Mouse (Mus musculus): ENCODE data around the gene Tdrd12.
A peak's percentile ranks its signal among the peaks of the same experiment; 100 is the strongest.
"Not testable (repeated sequence)": the region's sequence is repeated elsewhere in the genome, so short reads cannot be mapped to it uniquely, and the experiment has no call there.

Gene Tdrd12

DNA sequence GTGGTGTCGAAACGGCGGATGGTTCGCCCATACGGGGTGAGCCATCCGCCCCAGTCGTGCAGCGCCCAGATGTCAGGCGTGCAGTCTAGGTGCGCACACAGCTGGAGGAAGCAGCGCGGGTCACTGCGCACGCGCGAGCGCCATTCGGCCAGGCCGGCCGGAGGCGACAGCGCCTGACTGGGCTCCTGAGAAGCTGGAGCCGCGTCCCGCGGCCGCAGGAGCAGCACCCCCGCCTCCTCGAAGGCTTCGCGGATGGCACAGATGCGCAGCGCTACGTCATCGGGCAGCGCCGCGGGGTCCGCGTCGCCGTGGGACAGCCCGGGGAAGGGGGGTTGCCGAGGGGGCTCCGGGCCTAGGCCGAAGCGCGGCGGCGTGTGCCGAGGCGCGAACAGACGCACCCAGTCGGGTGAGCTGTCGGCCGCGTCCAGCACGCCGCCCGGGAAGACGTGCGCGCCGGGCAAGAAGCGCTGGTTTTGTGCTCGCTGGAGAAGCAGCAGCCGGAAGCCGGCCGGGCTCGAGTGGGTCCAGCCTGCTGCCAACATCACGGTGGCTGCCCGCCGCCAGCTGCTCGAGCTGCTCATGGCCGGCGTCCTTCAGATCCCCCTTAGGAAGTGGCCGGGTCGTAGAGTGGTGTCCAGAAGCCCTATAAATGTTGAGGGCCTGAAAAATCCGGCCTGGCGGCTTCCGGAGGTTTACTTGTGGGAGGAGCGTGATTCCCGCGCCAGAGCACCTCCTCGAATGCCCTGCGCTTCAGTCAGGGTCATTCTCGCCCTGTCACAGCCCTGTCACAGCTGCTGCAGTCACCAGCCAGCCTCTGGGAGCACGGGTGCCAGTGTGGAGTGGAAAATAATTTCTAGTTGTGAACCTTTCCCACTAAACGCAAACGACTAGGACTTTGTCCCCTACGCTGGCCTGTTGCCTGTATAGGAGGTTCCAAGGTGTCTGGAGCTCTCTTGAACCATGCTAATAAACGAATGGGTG lies 18.0 kb upstream of the Tdrd12 start:
- DNase-seq: peak; percentile 84

DNA sequence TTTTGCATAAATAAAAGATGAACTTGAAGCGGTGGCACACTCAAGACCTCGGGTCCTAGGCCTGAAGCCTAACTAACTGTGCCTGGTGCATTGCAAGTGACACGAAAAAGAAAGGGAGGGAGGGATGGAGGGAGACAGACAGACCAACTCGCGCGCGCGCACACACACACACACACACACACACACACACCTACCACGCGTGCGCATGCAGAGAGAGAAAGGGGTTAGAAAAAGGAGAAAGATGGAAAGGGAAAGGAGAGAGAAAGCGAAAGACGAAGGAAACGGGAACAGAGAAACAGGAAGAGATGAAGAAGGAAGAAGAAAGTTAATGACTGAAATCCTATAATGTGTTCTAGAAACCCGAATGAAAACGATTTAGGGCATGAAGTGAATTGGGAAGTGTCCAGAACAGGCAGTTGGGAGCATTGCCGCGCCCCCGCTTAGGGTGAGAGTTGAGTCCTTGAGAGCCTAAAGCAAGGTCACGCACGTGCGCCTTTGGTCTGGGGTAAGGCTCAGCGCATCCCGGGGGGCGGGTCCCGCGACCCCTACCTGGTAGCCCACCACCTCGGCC lies 17.1 kb upstream of the Tdrd12 start:
- peak; percentile 69 for DNase-seq

DNA sequence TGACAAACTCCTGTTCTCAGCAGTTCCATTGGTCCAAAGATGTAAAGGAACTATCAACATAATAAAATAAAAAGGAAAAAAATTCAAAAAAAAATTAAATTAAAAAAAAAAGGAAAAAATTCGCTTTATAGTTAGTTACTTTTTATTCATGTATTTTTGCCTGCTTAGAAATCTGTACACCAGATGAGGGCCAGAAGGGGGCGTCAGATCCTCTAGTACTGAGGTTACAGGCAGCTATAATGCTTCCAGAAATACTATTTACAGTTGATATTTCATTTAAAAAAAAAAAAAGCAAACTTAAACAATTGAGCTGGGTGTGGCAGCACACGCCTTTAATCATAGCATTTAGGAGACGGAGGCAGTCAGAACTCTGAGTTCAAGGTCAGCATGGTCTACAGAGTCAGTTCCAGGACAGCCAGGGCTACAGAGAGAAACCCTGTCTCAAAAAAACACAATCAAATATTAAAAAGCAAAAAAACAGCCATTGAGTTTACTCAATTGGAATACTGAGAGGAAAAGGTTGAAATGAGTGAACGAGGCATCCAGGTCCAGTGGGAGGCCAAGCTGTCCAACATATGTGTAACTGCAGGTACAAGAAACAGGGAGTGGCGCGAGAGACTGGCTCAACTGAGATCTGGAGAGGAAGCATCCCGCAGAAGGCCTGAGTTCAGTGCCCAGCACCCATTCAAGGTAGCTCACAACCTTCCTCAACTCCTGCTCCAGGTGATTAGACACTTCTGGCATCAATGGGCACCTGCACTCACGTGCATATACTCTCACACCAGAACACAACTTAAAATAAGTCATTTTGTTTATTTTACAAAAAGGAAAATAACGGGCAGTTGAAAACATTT lies 16.4 kb upstream of the Tdrd12 start:
- peak; percentile 51 for DNase-seq

DNA sequence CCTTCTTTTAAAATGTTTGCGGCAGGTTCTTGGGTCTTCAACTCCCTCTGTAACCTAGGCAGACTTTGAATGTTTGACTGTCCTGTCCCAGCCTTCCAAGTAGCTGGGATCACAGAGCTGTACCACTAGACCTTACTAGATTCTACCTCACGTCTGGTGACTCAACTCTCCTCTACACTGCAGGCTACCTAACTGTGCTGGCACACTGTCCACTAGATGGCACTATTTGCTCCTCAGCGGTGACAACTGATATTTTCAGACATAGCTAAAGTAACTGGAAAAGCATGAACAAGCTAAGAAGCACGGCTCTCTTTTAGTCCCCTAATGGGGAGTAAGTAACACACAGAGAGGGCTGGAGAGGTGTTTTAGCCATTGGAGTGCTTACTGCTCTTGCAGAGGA lies 8.3 kb upstream of the Tdrd12 start:
- DNase-seq: peak; percentile 62

DNA sequence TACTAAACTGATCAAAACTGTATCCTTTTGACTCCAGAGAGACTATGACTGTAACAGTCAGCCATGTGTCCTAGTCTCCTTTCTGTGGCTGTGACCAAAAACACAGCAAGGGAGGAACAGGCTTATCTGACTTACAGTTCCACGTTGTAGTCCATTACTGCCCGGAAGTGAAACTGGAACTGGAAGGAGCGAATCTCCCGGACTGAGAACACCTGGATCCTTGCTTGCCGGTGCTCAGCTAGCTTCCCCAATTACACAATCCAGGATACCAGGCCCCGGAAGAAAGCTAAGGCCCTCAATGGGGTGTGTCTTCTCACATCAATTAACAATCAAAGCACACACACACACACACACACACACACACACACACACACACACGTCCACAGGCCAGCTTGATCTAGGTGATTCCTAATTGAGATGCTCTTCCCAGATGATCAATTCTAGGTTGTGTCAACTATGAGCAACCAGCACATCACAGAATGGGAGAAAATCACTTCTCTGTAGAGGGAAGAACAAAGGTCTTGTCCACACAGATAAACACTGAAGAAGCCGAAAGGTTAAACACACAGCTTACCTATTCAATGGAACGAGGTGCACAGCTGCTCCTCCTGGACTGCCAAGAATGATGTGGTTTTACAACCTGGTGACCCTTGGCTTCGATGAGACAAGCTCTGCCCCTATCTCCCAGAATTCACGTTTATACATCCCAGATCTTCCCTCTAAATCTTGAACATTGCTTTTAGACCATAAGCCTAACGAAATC lies 1.6 kb downstream of the Tdrd12 start:
- DNase-seq: no peak

DNA sequence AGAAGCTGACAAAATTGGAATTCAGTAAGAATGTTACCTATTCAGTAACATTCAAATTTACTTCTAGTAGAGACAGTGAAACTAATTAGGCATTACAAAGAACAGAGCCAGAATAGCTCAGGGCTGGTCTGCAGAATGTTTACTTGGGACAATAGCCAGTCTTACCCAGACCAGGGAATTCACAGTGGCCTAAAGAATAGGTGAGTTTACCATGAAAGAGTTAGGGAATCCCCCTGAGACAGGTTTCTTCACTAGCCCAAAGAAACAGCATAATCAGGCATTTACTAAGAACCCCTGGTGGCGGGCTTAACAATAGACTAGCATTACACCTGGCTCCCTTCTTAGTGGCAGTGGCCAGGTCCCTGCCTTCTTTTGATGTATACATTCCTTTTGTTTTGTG lies 7.0 kb downstream of the Tdrd12 start:
- DNase-seq: not testable (repeated sequence)

DNA sequence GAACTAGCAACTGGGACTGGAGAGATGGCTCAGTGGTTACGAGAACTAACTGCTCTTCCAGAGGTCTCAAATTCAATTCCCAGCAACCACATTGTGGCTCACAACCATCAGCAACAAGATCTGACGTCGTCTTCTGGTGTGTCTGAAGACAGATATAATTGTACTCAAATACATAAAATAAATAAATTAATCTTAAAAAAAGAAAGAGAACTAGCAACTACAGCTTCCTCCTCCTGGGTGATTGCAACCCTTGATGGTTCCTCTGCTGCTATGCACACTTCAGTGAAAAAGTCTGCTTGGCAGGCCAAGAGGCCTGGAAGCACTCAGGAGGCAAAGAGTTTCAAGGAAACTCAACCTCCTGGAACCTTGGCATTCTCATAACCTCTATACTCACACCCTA lies 7.5 kb downstream of the Tdrd12 start:
- DNase-seq: no peak

DNA sequence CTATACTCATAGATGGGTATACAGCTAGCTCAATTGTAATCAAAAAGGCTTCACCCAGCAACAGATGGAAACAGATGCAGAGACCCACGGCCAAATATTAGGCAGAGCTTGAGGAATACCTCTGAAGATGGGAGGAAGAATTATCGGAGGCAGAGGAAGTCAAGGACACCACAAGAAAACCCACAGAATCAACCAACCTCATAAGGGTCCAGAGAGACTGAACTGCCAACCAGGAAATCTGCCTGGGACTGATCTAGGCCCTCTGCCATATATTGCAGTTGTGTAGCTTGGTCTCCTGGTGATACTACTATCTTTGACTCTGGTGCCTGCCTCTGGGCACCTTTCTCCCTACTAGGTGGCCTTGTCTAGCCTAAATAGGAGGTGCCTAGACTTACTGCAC lies 10.8 kb downstream of the Tdrd12 start:
- no peak for DNase-seq

DNA sequence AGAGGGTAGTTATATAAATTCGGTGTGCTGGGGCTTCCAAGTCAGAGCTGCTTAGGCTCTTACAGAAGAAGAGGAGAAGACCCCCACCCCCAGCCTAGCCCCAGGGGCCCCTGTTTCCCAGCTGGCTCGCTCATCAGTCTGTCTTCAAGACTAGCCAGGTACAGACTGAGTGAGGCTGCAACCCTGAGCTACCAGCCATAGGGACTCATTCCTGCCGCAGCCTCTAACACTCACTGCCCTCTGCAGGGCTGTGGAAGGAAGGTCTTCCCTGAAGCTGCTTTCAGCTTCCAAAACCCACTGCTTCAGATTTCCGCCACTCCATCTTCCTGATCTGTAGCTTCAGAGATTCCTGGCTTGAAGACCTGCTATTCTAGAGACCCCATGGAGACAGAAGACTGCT lies 35.5 kb downstream of the Tdrd12 start:
- DNase-seq: no peak

DNA sequence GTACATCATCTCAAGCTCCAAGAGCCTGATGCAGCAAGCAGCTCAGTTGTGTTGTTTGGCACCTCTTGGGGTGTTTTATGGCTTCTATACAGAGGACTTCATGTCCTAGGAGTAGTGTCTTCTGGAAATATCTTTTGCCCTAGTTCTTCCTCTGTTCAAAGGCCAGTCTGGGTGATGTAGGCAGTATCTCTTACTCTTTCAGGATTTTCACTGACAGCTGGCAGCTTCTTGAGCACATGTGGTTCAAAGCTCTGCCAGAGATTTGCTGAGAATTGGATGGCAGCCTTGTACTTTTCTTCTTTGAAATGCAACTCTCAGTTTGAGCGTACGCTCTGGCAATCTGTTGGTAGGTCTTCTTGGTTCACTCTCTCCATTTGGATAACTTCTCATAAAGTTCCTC lies 40.0 kb downstream of the Tdrd12 start:
- no peak for DNase-seq

DNA sequence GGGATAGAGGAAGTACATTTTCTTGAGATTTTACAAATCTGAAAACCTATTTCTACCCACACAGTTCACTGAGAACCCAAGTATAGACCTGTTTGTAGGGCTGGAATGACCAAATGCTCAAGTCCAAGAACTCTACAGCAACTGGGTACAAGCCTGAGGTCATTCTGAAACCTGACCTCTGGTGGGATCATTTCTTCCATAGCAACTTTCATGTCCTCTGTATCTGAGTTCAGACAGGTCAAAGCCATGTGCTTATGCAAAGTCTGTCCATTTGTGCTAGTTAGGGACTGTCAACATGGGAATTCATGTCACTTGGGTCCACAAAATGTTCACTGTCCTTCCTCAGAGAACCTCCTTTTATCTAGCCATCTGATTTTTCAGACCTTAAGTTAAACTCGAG lies 46.5 kb downstream of the Tdrd12 start:
- no peak for DNase-seq

DNA sequence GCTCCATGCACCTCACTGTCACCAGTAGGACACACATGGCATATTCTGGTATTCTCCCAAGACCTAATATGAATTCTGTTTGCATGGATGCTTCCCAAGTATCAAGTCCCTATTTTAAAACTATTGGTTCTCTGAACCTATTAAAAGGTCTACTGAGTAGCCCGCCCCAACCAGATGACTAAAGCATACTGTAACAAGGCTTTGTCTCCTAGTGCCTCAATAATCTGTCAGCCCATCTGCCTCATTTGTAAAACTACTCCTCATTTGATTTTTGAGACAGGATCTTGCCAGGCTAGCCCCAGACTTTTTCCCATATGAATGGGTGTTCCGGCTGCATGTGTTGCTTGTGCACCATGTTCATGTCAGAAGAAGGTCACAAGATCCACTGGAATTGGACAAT lies 47.4 kb downstream of the Tdrd12 start:
- no peak for DNase-seq

DNA sequence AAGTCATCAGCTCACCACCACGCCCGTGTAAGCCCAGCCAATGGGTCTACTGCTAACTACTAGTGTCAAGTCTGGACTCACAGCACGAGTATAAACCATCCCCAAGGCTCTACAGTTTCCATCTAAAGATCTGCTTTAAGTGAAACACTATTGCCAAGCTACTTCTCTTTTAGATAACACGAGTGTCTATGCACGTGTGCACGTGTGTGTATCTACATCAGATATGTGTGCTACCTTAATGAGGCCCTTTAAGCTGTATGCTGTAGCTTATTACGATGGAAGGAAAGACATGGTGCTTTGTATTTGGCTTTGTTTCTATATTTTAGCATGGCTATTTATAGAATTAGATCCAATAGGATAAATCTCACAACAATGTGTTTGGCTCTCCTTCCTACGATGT lies 51.0 kb downstream of the Tdrd12 start:
- no peak for DNase-seq

DNA sequence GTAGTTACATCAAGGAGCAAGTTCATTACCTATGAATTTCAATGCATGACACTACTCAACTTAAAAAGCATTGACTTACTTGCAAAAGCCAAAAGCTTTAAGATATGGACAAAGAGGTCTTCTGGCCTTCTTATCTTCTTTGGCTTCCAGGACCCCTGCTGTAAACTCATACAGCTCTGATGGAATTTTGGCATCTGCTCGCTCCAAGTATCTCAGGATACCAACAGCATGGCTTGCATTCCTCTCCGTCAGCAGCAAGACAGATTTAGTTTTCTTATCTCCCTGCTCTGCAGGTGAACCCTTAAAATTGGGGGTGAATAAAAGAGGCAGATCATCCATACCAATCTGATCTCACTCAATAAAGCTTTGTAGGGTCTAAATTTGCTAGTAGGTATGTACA lies 52.4 kb downstream of the Tdrd12 start:
- no peak for DNase-seq

DNA sequence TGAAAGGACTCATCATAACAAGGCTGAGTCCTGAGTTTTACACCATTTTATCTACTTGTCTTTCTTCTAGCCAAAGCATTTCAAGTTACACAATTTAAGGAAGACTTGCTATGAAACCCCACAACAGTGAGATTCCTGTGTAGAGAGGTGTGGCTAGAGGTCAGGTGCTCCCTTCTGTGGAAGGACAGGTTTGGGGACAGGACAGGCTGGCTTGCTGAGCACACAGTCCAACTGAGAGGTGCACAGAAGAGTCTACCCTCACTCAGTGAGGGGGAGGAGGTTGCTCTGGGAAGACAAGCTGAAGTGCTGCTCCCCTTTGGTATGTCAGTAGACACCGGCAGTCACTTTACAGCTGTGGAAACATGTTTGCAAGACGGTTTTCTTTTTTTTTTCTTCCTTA lies 61.1 kb downstream of the Tdrd12 start:
- no peak for DNase-seq

DNA sequence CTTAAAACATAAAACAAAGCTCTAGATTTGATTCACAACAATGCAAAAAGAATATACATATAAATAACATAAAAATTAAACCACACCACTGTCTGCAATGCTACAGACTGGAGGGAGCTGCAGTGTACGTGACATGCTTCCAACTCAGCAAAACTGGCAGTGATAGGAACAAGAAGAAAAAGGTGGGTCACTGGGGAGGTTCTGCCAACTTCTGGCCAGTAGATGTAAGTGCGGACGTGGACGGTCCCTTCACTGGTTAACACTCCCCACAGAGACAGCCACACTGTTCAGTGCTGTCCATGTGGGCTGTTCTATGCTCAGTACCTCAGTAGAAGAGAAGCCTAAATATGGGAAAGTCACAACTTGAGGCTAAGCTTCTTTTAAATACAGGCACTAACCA lies 66.8 kb downstream of the Tdrd12 start:
- no peak for DNase-seq

DNA sequence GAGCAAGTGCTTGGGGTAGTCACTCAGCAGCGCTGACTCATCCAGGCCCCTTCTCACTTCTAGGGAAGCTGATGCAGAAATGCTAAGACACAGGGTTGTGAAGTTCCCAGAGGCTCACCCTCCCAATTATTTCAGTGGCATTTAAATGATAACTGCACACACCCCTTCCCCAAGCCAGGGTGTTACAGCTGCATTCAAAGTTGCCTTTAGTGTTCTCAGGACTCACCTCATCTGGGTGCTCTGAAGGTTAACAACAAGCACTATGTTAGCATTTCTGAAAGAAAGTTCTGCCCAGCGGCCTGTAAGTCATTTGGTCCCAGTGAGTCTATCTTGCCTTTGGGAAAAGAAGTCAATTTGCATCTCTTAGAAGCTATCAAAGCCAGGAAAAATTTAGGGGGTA lies 69.7 kb downstream of the Tdrd12 start:
- DNase-seq: no peak

DNA sequence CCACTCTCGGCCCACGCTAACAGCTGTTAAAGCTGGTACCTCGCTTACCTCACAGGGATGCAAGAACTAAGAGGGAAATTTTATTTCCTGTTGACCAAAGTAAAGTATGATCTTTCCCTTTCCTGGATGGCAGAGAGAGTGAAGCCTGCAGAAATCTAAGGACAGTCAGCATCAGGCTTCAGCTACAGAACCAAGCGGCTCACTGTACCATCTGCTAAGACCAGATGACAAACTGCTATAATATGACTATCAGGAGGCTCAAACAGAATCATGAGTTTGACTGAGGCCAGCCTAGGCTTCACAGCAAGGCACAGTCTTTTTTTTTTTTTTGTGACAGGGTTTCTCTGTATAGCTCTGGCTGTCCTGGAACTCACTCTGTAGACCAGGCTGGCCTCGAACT lies 72.5 kb downstream of the Tdrd12 start:
- no peak for DNase-seq

DNA sequence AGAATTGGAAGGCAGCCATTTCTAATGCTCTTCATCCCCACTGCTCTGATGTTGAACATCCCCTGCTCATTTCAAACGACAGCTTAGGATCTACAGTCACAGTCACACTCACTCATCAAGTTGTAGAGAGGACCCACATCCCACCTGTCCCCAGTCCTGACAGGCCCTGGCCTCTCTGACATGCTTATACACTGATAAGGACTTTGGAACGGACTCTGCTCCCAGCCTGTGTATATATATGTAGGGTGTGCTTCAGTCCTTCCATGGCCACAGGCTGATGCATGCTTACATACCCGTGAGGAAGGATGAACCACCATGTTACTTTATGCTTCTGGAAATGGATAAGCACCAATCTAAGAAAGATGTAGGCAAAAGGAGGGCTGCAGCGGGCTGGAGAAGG lies 76.6 kb downstream of the Tdrd12 start:
- no peak for DNase-seq

DNA sequence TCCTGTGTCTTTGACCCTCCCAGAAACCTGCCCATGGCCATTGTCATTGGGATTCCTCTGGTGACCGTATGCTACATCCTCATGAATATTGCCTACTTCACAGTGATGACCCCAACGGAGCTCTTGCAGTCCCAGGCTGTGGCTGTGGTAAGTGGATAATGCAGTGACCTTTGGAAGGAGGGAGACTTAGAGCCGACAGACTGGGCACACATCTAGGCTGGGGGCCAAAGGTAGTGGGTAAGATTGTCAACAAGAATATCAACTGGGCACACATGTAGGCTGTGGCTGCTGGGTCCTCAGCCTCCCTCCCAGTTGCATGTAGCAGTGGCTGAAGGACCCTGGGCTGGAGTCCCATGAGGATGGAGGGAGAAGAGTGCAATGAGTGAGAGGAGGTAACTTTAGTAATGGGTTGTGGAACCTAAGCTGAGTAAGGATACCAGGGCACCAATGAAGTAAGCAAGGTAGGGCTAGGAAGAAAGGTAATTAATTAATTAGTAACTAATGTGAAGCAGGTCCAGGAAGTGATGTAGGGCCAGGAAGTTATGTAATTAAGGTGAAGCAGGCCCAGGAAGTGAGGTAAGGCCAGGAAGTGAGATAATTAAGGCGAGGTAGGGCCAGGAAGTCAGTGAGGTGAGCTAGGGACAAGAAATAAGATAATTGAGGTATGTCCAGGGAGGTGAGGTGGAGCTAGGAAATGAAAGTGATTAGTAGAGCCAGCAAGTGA lies 81.3 kb downstream of the Tdrd12 start:
- DNase-seq: no peak

DNA sequence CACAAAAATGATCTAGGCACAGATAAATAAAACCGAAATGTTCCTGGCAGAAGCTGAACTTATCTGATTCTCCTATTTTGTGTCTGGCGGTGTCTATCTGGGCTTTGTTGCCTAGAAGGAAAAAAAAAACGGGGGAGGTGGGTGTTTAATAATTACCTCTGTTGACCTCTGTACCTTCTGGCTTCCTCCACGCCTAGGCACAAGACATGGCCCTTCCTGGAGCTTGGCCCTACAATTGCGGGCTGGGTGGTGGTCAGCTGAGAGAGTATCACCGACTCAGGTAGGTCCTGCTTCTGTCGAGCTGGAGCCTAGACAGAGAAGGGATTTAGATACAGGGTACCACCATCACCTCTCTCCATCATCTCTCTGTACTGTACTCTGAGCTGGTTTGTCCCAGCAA lies 88.7 kb downstream of the Tdrd12 start:
- no peak for DNase-seq

Measured in cerebellum, adult 9-10 months (tissue).